Mouse (Mus musculus): ENCODE data around the gene Vwa8. TPM values are rescaled to one million over a fixed set of nuclear protein-coding genes. Genes with fewer than 3 reads are reported as not detected.

Gene Vwa8
- total and polyA plus RNA-seq, 3 experiments = 12.4 to 17.5 (median 15.9) TPM

- in situ Hi-C loops (cut with MboI; ENCODE audit: low pct_ligation_motif_present, low pct_unique_long_range_greater_than_20kb, low sequenced_read_pairs) = no loop called here
- H3K4me3 ChIP-seq (replicated peaks in 1 of 3; ENCODE audit: low read depth in 2 of 3, low read length in 2 of 3, poor library complexity in 1 of 3) = no peak overlapping the region
- H3K27me3 ChIP-seq (replicated peaks) = no peaks in the 10 kb centered on the region
- TF ChIP-seq JUN (IDR thresholded peaks at IDR 0.05; ENCODE audit: insufficient read depth, low read depth, low read length) (no peak), MAZ (IDR thresholded peaks at IDR 0.05; ENCODE audit: low read depth, low read length) (no peak), MAFK (IDR thresholded peaks at IDR 0.05; ENCODE audit: insufficient replicate concordance, low read length) (no peak), ZNF384 (IDR thresholded peaks at IDR 0.05; ENCODE audit: low read depth, low read length) (no peak), MAX (IDR thresholded peaks at IDR 0.05; ENCODE audit: low read length) (no peak), RCOR1 (conservative IDR thresholded peaks at IDR 0.05; ENCODE audit: low read depth, low read length) (no peak), KAT2A (IDR thresholded peaks at IDR 0.05; ENCODE audit: insufficient replicate concordance, low read length) (no peak), MYC (IDR thresholded peaks at IDR 0.05; ENCODE audit: low read depth, low read length) (no peak), IRF4 (IDR thresholded peaks at IDR 0.05; ENCODE audit: low read depth, low read length) (no peak), CTCF (conservative IDR thresholded peaks at IDR 0.05 in 1 of 2, IDR thresholded peaks at IDR 0.05 in 1 of 2; ENCODE audit: low read depth in 2 of 2, low read length in 2 of 2) (no peak), SMC3 (IDR thresholded peaks at IDR 0.05; ENCODE audit: low read depth, low read length) (no peak), SIN3A (IDR thresholded peaks at IDR 0.05; ENCODE audit: low read length) (no peak), CHD1 (IDR thresholded peaks at IDR 0.05; ENCODE audit: low read depth, low read length) (no peak), TCF12 (IDR thresholded peaks at IDR 0.05; ENCODE audit: low read depth, low read length) (no peak), PAX5 (IDR thresholded peaks at IDR 0.05; ENCODE audit: low read length) (no peak), USF2 (conservative IDR thresholded peaks at IDR 0.05; ENCODE audit: low read depth, low read length) (no peak), ZC3H11A (IDR thresholded peaks at IDR 0.05; ENCODE audit: low read depth, low read length) (no peak)
- H3K79me2 ChIP-seq (replicated peaks; ENCODE audit: control insufficient read depth, extremely low read depth, insufficient read depth, poor library complexity, severe bottlenecking) = no peaks in the 10 kb centered on the region
- H3K4me1 ChIP-seq (ENCODE audit: control insufficient read depth in 1 of 2, insufficient read depth in 2 of 2) = no peaks in the 10 kb centered on the region
- DNase-seq (ENCODE audit: extremely low read depth) = no peak
- no peak overlapping the region for H3K27ac ChIP-seq (ENCODE audit: insufficient read depth, low read depth)
- no peak overlapping the region for H3K9ac ChIP-seq (ENCODE audit: insufficient read depth, low read depth)
- dilution Hi-C loops (cut with MboI; ENCODE audit: extremely low pct_ligation_motif_present, extremely low pct_unique_long_range_greater_than_20kb, low sequenced_read_pairs) = no loop called here
- no peaks in the 10 kb centered on the region for H3K9me3 ChIP-seq (replicated peaks; ENCODE audit: low read length)
- no peak overlapping the region for H3K4me2 ChIP-seq (ENCODE audit: insufficient read depth, low read depth, poor library complexity, severe bottlenecking)
- peaks cover 2 to 32% of the 10 kb centered on the region in 2 experiments for H3K36me3 ChIP-seq (replicated peaks in 1 of 2; ENCODE audit: control insufficient read depth in 1 of 2, insufficient read depth in 1 of 2, low read length in 1 of 2)
These were observed 351.5 kb downstream of the Vwa8 start for GRCm38 (mm10) chr14:79200133-79200891.

GRCm38 (mm10) chr14:79200892-79201285 lies 352.0 kb downstream of the Vwa8 start:
- dilution Hi-C loops (cut with MboI; ENCODE audit: extremely low pct_ligation_motif_present, extremely low pct_unique_long_range_greater_than_20kb, low sequenced_read_pairs) = no loop called here

More at GRCm38 (mm10) chr14:79200892-79201285, 352.0 kb downstream of the Vwa8 start:
- no peak for TF ChIP-seq USF1 (IDR thresholded peaks at IDR 0.05; ENCODE audit: low read depth, low read length)
- no peak for TF ChIP-seq MAZ (IDR thresholded peaks at IDR 0.05; ENCODE audit: low read depth, low read length)
- no peak for TF ChIP-seq POLR2A (IDR thresholded peaks at IDR 0.05; ENCODE audit: low read depth, low read length)
- no peak for TF ChIP-seq KAT2A (IDR thresholded peaks at IDR 0.05; ENCODE audit: insufficient replicate concordance, low read length)
- no peak for TF ChIP-seq USF2 (conservative IDR thresholded peaks at IDR 0.05; ENCODE audit: low read depth, low read length)
- no peak for TF ChIP-seq GABPA (IDR thresholded peaks at IDR 0.05; ENCODE audit: insufficient replicate concordance, low read depth, low read length)
- no peak for TF ChIP-seq E2F4 (IDR thresholded peaks at IDR 0.05; ENCODE audit: insufficient replicate concordance, low read depth, low read length)
- no peak for TF ChIP-seq CHD1 (IDR thresholded peaks at IDR 0.05; ENCODE audit: low read depth, low read length)
- no peak for TF ChIP-seq NELFE (IDR thresholded peaks at IDR 0.05; ENCODE audit: low read depth, low read length)
- no peak for TF ChIP-seq MAFK (IDR thresholded peaks at IDR 0.05; ENCODE audit: insufficient replicate concordance, low read length)
- no peak for TF ChIP-seq TBP (conservative IDR thresholded peaks at IDR 0.05; ENCODE audit: low read depth, low read length)
- no peak for TF ChIP-seq SIN3A (IDR thresholded peaks at IDR 0.05; ENCODE audit: low read length)
- TF ChIP-seq ZC3H11A (IDR thresholded peaks at IDR 0.05; ENCODE audit: low read depth, low read length) = no peak
- no peak for TF ChIP-seq CHD2 (IDR thresholded peaks at IDR 0.05; ENCODE audit: low read length)
- TF ChIP-seq BHLHE40 (IDR thresholded peaks at IDR 0.05; ENCODE audit: low read depth, low read length) = no peak
- no peak for TF ChIP-seq NRF1 (IDR thresholded peaks at IDR 0.05; ENCODE audit: low read depth, low read length)
- no peak for TF ChIP-seq TCF12 (IDR thresholded peaks at IDR 0.05; ENCODE audit: low read depth, low read length)
- in situ Hi-C loops (cut with MboI; ENCODE audit: low pct_ligation_motif_present, low pct_unique_long_range_greater_than_20kb, low sequenced_read_pairs) = no loop called here
- Histone ChIP-seq H3K4me2 (ENCODE audit: insufficient read depth, low read depth, poor library complexity, severe bottlenecking) (no peak overlapping the region), H3K27ac (ENCODE audit: insufficient read depth, low read depth) (no peak overlapping the region), H3K27me3 (replicated peaks) (no peaks in the 10 kb centered on the region), H3K79me2 (replicated peaks; ENCODE audit: control insufficient read depth, extremely low read depth, insufficient read depth, poor library complexity, severe bottlenecking) (no peaks in the 10 kb centered on the region), H3K36me3 (replicated peaks in 1 of 2; ENCODE audit: control insufficient read depth in 1 of 2, insufficient read depth in 1 of 2, low read length in 1 of 2) (peaks cover 2 to 35% of the 10 kb centered on the region in 2 experiments), H3K4me3 (replicated peaks in 1 of 3; ENCODE audit: low read depth in 2 of 3, low read length in 2 of 3, poor library complexity in 1 of 3) (no peak overlapping the region), H3K9me3 (replicated peaks; ENCODE audit: low read length) (no peaks in the 10 kb centered on the region), H3K4me1 (ENCODE audit: control insufficient read depth in 1 of 2, insufficient read depth in 2 of 2) (no peaks in the 10 kb centered on the region), H3K9ac (ENCODE audit: insufficient read depth, low read depth) (no peak overlapping the region)
- DNase-seq (ENCODE audit: extremely low read depth) = no peak

Measured in CH12.LX (cell line).